Mouse (Mus musculus) forebrain, embryonic 14.5 days (tissue): Measurements from ENCODE around the gene Itih4. TPM values are rescaled to one million over a fixed set of nuclear protein-coding genes. Genes with fewer than 3 reads are reported as not detected.

Experiments
- ATAC-seq: fragments of 200-750 bp; cut with Nextera tagmentation; 2 replicates; pipeline ENCODE4 v1.8.0; 2017; ENCODE audit warnings: mild to moderate bottlenecking, moderate library complexity
- DNase-seq: peaks from one replicate; pipeline ENCODE4 v3.0.0-alpha.2; 2015; ENCODE audit warnings: low spot score
- H3K27ac ChIP-seq: fragments of 300-500 bp; sonication (generic); 2 replicates; pipeline ENCODE4 v1.5.1; 2014; ENCODE audit warnings: low read depth, mild to moderate bottlenecking, control low read depth, low read length, moderate library complexity
- H3K27me3 ChIP-seq: fragments of 300-500 bp; sonication (generic); replicated peaks from 2 replicates; pipeline ENCODE4 v1.6.1; 2014; ENCODE audit warnings: low read length, control low read depth, mixed read lengths; ENCODE audit not compliant: control insufficient read depth, insufficient read depth
- H3K36me3 ChIP-seq: fragments of 300-500 bp; sonication (generic); 2 replicates; pipeline ENCODE4 v1.6.1; 2014; ENCODE audit warnings: low read length, control low read depth; ENCODE audit not compliant: control insufficient read depth, insufficient read depth
- H3K4me1 ChIP-seq: fragments of 300-500 bp; sonication (generic); 2 replicates; pipeline ENCODE4 v1.6.1; 2014; ENCODE audit warnings: antibody characterized with exemption, low read length, control low read depth; ENCODE audit not compliant: control insufficient read depth, insufficient read depth
- H3K4me2 ChIP-seq: fragments of 300-500 bp; sonication (generic); 2 replicates; pipeline ENCODE4 v1.6.1; 2014; ENCODE audit warnings: mild to moderate bottlenecking, control low read depth, low read length
- H3K4me3 ChIP-seq: fragments of 300-500 bp; sonication (generic); 2 replicates; pipeline ENCODE4 v1.5.1; 2014; ENCODE audit warnings: low read depth, low read length, control low read depth
- H3K9ac ChIP-seq: fragments of 300-500 bp; sonication (generic); 2 replicates; pipeline ENCODE4 v1.6.1; 2014; ENCODE audit warnings: mild to moderate bottlenecking, low read length, control low read depth, moderate library complexity
- H3K9me3 ChIP-seq: fragments of 300-500 bp; sonication (generic); replicated peaks from 2 replicates; pipeline ENCODE4 v1.6.1; 2016; ENCODE audit warnings: low read length, control low read depth, mixed read lengths; ENCODE audit not compliant: control insufficient read depth
- WGBS: fragments of 180-500 bp; shearing (Covaris S2); extraction: QIAGEN DNeasy Blood & Tissue Kit; methylation state at CpG from one replicate; pipeline ENCODE4 v1.1.7; 2014; 5-methylcytosine and 5-hydroxymethylcytosine counted together
- polyA plus RNA-seq: library from polyadenylated mRNA; unstranded; fragments of >200 nt; fragmentation: Nextera tagmentation; extraction: Ambion mirVana; gene quantifications from 2 replicates; pipeline ENCODE4 v1.2.1, GENCODE M21; 2014

Itih4 gene
- not detected in 2 replicates for polyA plus RNA-seq

- Histone ChIP-seq H3K9ac (no peak within 1 kb of the TSS), H3K27me3 (no peaks in the 10 kb centered on the region), H3K4me3 (no peak within 1 kb of the TSS), H3K36me3 (no peaks in the 10 kb centered on the region), H3K9me3 (no peaks in the 10 kb centered on the region), H3K4me1 (peaks cover 2% of the 10 kb centered on the region; the same call in 1 of the 2 replicates), H3K27ac (no peak within 1 kb of the TSS), H3K4me2 (no peak within 1 kb of the TSS)
- WGBS, result 89% methylated on average over 3 of the region's 3 CpGs
- DNase-seq (no peak), ATAC-seq (no peak)
These were observed at the start of gene Itih4 for GRCm38 (mm10) chr14:30886204-30886603. Itih4 (plus strand) TSS chr14:30886476.

DNA sequence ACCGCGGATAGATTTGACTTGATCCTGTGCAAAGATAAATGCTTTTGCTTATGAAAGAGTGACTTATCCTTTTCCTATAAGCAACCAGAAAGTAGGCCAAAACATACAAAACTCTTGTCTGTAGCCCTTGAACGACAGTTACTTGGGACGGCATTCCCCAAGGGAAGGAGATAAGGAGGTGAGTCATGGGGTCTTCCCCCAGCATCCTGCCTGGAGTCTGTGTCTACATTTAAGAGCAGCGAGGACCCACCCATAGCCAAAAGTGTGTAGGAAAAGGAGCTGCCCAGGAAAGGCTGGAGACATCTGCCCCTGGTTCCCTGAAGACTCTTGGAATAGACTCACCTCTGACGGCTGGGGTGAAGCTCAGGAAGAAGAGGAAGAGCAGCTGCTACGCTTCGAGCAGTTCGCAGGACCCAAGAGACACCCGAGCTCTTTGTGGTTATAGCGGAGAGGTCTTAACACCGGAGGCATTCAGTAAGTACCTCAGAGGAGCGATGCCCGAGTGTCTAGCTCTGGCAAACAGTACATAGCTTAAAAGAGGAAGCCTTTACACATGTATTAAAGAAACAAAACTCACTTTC is 48.8 kb upstream of the Itih4 start:
- H3K27ac ChIP-seq, result no peak overlapping the region
- DNase-seq, result no peak
- no peak for ATAC-seq
- no peak overlapping the region for H3K9ac ChIP-seq
- no peak overlapping the region for H3K4me3 ChIP-seq
- H3K27me3 ChIP-seq, result no peaks in the 10 kb centered on the region
- H3K4me1 ChIP-seq, result no peaks in the 10 kb centered on the region
- peaks cover 15% of the 10 kb centered on the region for H3K36me3 ChIP-seq
- WGBS, result 95% methylated on average over 14 of the region's 14 CpGs
- H3K9me3 ChIP-seq, result no peaks in the 10 kb centered on the region
- H3K4me2 ChIP-seq, result no peak overlapping the region

DNA sequence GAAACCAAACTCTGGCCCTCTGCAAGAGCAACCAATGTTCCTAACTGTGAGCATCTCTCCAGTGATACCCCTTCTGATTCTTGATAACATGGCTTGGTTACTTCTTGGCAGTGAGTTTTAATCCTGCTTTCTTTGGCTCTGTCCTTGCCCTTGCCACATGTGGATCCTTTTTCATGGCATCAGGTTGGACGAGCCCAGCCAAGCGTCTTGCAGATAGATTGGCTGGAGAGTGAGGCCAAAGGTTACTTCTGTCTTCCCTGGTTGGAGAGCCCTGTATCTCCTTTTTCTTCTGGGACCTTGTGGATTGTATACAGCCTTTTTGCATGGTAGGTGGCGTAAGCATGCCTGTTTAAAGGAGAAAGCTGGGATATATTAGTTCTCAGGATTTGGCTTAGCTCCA is 42.6 kb upstream of the Itih4 start:
- Histone ChIP-seq H3K36me3 (0 out of 2 replicates have a peak, but pooled peaks cover 3% of the 10 kb centered on the region), H3K4me1 (no peaks in the 10 kb centered on the region), H3K4me3 (no peak overlapping the region), H3K9ac (no peak overlapping the region), H3K9me3 (no peaks in the 10 kb centered on the region), H3K4me2 (no peak overlapping the region), H3K27me3 (no peaks in the 10 kb centered on the region), H3K27ac (no peak overlapping the region)
- no peak for DNase-seq
- 89% methylated on average over 3 of the region's 3 CpGs for WGBS
- no peak for ATAC-seq

DNA sequence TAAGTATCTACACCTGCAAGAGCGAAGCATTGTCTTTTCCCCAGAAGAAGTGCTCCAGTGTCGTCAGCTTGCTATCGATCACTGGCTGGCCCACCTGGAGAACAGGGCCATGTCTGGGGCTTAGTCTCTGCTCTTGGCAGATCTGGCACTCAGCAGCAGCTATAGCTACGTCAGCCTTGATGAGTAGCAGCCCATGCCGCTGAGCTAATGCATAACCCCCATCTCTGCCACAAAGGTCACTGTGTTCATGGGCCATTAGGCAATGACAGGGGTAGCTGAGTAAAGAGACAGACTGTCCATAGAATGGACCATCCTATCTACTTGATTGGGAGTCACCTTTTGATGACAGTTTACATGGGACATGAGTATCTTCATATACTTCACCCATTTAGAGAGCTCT is 35.8 kb upstream of the Itih4 start:
- Histone ChIP-seq H3K4me2 (no peak overlapping the region), H3K9ac (no peak overlapping the region), H3K9me3 (no peaks in the 10 kb centered on the region), H3K36me3 (0 out of 2 replicates have a peak, but pooled peaks cover 2% of the 10 kb centered on the region), H3K27me3 (no peaks in the 10 kb centered on the region), H3K27ac (no peak overlapping the region), H3K4me1 (no peaks in the 10 kb centered on the region), H3K4me3 (no peak overlapping the region)
- ATAC-seq, result no peak
- DNase-seq, result no peak
- WGBS, result 94% methylated on average over 5 of the region's 5 CpGs

DNA sequence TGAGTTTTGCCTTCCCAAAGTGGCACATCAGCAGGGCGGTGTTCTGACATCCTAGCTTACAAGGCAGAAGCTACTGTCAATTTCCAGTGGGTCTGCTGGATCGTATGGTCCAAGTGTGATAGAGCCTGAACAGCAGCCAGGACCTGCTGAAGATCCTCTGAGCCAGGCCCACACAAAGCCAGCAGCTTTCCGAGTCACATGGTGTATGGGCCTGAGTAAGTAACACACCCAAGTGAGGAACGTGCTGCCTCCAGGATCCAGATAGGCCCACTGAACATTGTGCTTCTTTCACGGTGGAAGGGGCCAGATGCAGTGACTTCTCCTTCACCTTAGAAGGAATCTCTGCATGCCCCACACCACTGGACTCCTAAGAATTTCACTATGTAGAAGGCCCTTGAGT is 34.0 kb upstream of the Itih4 start:
- 93% methylated on average over 5 of the region's 5 CpGs for WGBS
- Histone ChIP-seq H3K27ac (no peak overlapping the region), H3K36me3 (no peaks in the 10 kb centered on the region), H3K27me3 (no peaks in the 10 kb centered on the region), H3K4me2 (no peak overlapping the region), H3K9me3 (no peaks in the 10 kb centered on the region), H3K4me3 (no peak overlapping the region), H3K9ac (no peak overlapping the region), H3K4me1 (no peaks in the 10 kb centered on the region)
- no peak for ATAC-seq
- DNase-seq, result no peak

DNA sequence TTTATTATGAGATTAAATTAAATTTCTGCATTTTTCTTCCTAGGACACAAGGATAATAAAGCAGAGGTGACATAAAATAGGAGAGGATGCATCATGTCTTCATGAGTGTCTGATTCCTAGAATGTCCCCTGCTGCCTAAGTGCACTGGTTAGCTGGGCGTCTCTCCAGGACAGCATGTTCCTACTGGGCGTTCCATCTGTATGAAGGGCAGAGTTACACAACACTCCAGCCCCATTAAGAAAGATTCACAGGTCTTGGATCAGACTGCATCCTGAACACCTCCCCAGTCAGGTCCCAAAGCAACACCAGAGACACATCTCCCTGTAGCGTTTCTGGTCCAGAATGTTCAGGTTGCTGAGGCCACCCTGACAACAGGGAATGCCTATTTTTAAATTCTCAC is 31.0 kb upstream of the Itih4 start:
- WGBS, result 93% methylated on average over 3 of the region's 3 CpGs
- no peak for DNase-seq
- no peak overlapping the region for H3K4me3 ChIP-seq
- no peak overlapping the region for H3K9ac ChIP-seq
- no peaks in the 10 kb centered on the region for H3K4me1 ChIP-seq
- H3K36me3 ChIP-seq, result no peaks in the 10 kb centered on the region
- no peaks in the 10 kb centered on the region for H3K9me3 ChIP-seq
- no peak for ATAC-seq
- no peak overlapping the region for H3K4me2 ChIP-seq
- H3K27me3 ChIP-seq, result no peaks in the 10 kb centered on the region
- no peak overlapping the region for H3K27ac ChIP-seq

GRCm38 (mm10) chr14:30856885-30857507 is 29.3 kb upstream of the Itih4 start:
- Histone ChIP-seq H3K36me3 (no peaks in the 10 kb centered on the region), H3K9me3 (no peaks in the 10 kb centered on the region)

GRCm38 (mm10) chr14:30857990-30858389 is 28.3 kb upstream of the Itih4 start:
- H3K9me3 ChIP-seq, result no peaks in the 10 kb centered on the region
- H3K4me1 ChIP-seq, result no peaks in the 10 kb centered on the region
- no peaks in the 10 kb centered on the region for H3K27me3 ChIP-seq
- no peak overlapping the region for H3K4me3 ChIP-seq
- no peak for DNase-seq
- WGBS, result 83% methylated on average over 4 of the region's 4 CpGs
- no peaks in the 10 kb centered on the region for H3K36me3 ChIP-seq
- H3K9ac ChIP-seq, result no peak overlapping the region
- H3K27ac ChIP-seq, result no peak overlapping the region
- H3K4me2 ChIP-seq, result no peak overlapping the region
- no peak for ATAC-seq

More at GRCm38 (mm10) chr14:30856885-30857507, 29.3 kb upstream of the Itih4 start:
- DNase-seq (no peak), ATAC-seq (no peak)
- Histone ChIP-seq H3K27me3 (no peaks in the 10 kb centered on the region), H3K27ac (no peak overlapping the region), H3K4me3 (no peak overlapping the region), H3K4me1 (no peaks in the 10 kb centered on the region), H3K9ac (no peak overlapping the region), H3K4me2 (no peak overlapping the region)
- WGBS, result 91% methylated on average over 10 of the region's 10 CpGs

DNA sequence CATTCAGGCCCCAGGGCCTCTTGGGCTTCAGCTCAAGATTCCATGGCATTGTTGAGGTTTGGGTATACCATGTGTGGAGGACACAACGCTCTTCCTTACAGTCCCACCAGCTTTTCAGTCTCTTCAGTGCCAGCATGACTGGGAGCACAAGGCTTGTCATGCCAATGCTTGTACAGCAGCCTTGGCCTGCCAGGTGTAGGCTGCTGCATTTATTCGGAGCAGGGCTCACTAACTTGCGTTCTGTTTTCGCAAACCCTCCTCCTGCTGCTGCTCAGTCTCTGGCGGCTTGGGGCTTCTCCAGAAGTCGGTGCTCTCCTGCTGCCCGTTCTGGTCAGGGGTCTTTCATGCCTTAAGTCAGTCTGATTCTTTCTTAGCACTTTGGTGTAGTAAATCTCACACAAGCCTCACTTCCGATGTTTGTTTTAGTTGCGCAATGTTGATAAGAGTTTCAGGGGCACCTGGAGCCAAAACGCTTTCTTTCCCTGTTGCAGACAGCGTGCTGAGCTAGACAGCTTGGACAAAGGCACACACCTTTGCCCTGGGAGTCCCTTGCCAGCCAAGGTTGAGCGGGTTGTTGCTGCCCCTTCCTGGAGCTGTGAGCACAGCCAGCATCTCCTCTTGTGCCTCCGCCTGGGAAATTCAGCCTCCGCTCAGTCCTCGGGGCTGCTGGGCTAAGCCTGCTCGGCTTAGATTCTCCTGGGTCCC is 24.7 kb upstream of the Itih4 start:
- Histone ChIP-seq H3K9ac (no peak overlapping the region), H3K4me1 (no peaks in the 10 kb centered on the region), H3K36me3 (peaks cover 4% of the 10 kb centered on the region; the same call in 1 of the 2 replicates), H3K27ac (no peak overlapping the region), H3K9me3 (no peaks in the 10 kb centered on the region), H3K4me3 (no peak overlapping the region), H3K27me3 (no peaks in the 10 kb centered on the region), H3K4me2 (no peak overlapping the region)
- DNase-seq, result no peak
- 82% methylated on average over 16 of the region's 16 CpGs for WGBS
- ATAC-seq, result no peak
